Mouse (Mus musculus): ENCODE measurements around the gene Galk2. TPM values are rescaled to one million over a fixed set of nuclear protein-coding genes. Genes with fewer than 3 reads are reported as not detected.

Galk2 gene
- polyA plus RNA-seq, 1 experiment, result 20.5 TPM

DNA sequence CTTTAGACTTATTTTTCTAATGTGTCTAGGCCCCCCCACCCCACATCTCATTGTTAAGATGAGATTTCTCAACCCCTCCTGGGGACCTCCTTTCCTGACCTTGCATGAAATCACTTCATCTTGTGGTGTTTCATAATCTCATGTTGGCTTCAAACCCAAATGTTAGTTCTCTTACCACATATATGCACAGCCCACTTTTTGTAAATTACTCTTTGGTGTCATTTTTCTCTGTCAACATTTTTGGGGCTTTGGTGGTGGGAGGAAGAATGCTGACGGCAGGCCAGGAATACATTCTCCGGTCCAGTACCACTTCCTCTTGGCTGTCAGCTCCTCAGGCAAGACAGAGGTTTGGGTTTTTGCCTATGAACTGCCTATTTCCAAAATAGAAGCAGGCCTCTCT, 71.0 kb downstream of the Galk2 start:
- Histone ChIP-seq H3K4me3 (ENCODE audit: insufficient read depth, low read length) (no peak overlapping the region), H3K27ac (ENCODE audit: insufficient read depth, low read length) (no peak overlapping the region), H3K4me1 (ENCODE audit: control insufficient read depth, insufficient read depth, low read length) (no peaks in the 10 kb centered on the region)
- no peak for TF ChIP-seq CTCF (IDR thresholded peaks at IDR 0.05; ENCODE audit: extremely low read depth, insufficient read depth, low read length)
- TF ChIP-seq POLR2A (IDR thresholded peaks at IDR 0.05; ENCODE audit: extremely low read depth, insufficient read depth, low read length), result no peak

GRCm38 (mm10) chr2:125931193-125931592, 72.3 kb downstream of the Galk2 start:
- TF ChIP-seq CTCF (IDR thresholded peaks at IDR 0.05; ENCODE audit: extremely low read depth, insufficient read depth, low read length), result no peak
- TF ChIP-seq POLR2A (IDR thresholded peaks at IDR 0.05; ENCODE audit: extremely low read depth, insufficient read depth, low read length), result no peak
- Histone ChIP-seq H3K4me3 (ENCODE audit: insufficient read depth, low read length) (no peak overlapping the region), H3K27ac (ENCODE audit: insufficient read depth, low read length) (no peak overlapping the region), H3K4me1 (ENCODE audit: control insufficient read depth, insufficient read depth, low read length) (no peaks in the 10 kb centered on the region)

DNA sequence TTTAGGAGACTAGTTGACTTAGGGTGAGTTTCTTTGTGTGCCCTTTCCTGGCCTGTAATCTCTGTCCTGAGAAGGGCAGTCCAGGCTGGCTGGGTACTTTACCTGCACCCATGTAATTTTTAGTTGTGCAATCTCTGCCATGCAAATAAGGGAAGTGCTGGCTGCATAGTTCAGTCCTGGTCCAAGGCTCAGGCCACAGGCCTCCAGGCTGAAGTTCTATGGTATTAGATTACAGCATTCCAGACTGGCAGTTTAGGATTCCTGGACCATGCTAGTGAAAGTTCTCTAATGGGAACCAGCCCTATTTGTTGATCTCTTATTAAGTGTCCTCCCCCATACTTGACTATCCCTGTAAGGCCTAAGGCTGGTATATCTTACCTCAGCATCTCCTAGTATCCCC, 73.8 kb downstream of the Galk2 start:
- TF ChIP-seq CTCF (IDR thresholded peaks at IDR 0.05; ENCODE audit: extremely low read depth, insufficient read depth, low read length) (no peak), POLR2A (IDR thresholded peaks at IDR 0.05; ENCODE audit: extremely low read depth, insufficient read depth, low read length) (no peak)
- Histone ChIP-seq H3K4me3 (ENCODE audit: insufficient read depth, low read length) (no peak overlapping the region), H3K4me1 (ENCODE audit: control insufficient read depth, insufficient read depth, low read length) (no peaks in the 10 kb centered on the region), H3K27ac (ENCODE audit: insufficient read depth, low read length) (no peak overlapping the region)

DNA sequence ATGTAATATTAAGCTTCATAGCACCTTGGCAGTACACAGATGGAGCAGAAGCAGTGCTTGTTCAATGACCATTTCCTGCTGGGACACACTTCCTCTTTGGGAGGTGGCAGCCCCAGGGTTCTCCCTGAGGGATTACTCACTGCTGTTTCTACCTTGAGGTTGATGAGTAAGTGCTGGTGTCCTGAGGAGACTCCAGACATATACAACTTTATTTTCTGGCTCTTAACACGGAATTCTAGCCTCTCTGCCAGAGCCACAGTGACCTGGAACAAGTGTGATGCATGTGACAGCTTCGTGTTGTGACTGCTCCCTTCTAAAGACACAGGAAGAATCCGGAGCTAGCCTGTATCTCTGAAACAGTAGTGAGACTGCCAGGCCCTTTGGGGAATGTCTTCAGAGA, 75.1 kb downstream of the Galk2 start:
- no peak for TF ChIP-seq POLR2A (IDR thresholded peaks at IDR 0.05; ENCODE audit: extremely low read depth, insufficient read depth, low read length)
- TF ChIP-seq CTCF (IDR thresholded peaks at IDR 0.05; ENCODE audit: extremely low read depth, insufficient read depth, low read length), result no peak
- no peak overlapping the region for H3K4me3 ChIP-seq (ENCODE audit: insufficient read depth, low read length)
- H3K27ac ChIP-seq (ENCODE audit: insufficient read depth, low read length), result no peak overlapping the region
- H3K4me1 ChIP-seq (ENCODE audit: control insufficient read depth, insufficient read depth, low read length), result no peaks in the 10 kb centered on the region

GRCm38 (mm10) chr2:125936396-125936795, 77.5 kb downstream of the Galk2 start:
- no peak for TF ChIP-seq CTCF (IDR thresholded peaks at IDR 0.05; ENCODE audit: extremely low read depth, insufficient read depth, low read length)
- TF ChIP-seq POLR2A (IDR thresholded peaks at IDR 0.05; ENCODE audit: extremely low read depth, insufficient read depth, low read length), result no peak
- Histone ChIP-seq H3K27ac (ENCODE audit: insufficient read depth, low read length) (no peak overlapping the region), H3K4me3 (ENCODE audit: insufficient read depth, low read length) (no peak overlapping the region), H3K4me1 (ENCODE audit: control insufficient read depth, insufficient read depth, low read length) (0 out of 2 replicates have a peak, but pooled peaks cover 1% of the 10 kb centered on the region)

DNA sequence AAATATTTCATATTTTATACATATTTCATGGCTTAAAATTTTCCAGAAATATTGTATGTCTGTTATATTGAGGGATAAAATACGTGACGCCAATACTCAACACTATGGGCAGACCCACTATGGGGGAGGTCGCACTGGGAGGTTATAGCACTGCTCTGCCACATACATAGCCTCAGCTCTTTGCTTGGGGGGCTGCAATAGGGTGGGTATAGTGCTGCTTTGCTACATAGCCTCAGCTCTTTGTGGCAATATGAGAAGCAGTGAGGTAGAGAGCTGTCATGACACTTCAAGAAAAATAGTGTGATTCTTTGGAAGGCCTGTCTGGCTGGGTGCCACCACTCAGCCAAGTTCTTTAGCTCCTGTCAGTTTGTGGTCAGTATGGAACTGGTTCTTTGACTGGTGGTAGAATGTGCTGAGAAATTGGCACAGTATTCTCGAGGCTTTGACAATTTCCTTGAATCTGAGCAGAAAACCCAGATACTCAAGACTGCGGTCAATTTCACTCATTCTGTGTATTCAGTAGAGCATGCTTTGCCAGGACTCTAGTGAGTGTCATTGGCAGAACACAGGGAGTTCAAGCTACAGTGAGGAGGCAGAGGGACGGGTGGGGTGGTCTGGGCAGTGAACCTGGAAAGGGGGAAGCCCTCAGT, 80.2 kb downstream of the Galk2 start:
- no peak for TF ChIP-seq CTCF (IDR thresholded peaks at IDR 0.05; ENCODE audit: extremely low read depth, insufficient read depth, low read length)
- TF ChIP-seq POLR2A (IDR thresholded peaks at IDR 0.05; ENCODE audit: extremely low read depth, insufficient read depth, low read length), result no peak
- 0 out of 2 replicates have a peak, but pooled peaks cover 1% of the 10 kb centered on the region for H3K4me1 ChIP-seq (ENCODE audit: control insufficient read depth, insufficient read depth, low read length)

DNA sequence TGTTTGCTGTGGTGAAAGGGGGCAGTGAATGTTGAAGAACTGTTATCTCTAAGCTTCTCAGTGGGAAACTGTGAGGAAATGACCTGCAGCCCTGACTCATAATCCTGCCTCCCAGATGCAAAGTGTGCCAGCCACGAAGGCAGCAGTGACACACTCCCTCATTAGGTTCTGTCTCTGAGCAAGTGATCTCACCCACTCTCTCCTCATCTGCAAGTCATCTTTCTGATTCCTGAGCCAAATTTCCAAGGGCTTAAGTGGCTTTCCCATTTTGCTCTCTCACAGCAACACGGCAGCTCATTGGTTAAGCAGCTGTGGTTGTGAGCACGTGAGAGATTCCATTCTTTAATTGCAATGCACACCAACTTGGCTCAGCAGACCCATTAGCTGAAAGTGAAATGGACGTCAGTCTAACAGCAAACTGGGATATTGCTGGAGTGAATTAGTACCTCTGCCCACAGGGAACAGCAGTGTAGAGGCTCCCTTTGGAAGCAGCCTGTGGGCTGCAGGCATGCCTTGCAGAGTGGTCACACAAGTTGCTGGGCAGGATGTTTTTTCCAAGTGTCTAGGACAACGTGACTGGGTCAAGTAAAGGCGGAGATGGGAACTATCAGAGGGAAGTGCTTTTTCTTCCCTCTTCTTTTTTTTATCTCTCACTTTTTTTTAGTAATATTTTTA, 82.3 kb downstream of the Galk2 start:
- no peak overlapping the region for H3K4me3 ChIP-seq (ENCODE audit: insufficient read depth, low read length)
- no peak for TF ChIP-seq POLR2A (IDR thresholded peaks at IDR 0.05; ENCODE audit: extremely low read depth, insufficient read depth, low read length)
- TF ChIP-seq CTCF (IDR thresholded peaks at IDR 0.05; ENCODE audit: extremely low read depth, insufficient read depth, low read length), result no peak
- no peak overlapping the region for H3K27ac ChIP-seq (ENCODE audit: insufficient read depth, low read length)
- H3K4me1 ChIP-seq (ENCODE audit: control insufficient read depth, insufficient read depth, low read length), result 0 out of 2 replicates have a peak, but pooled peaks cover 1% of the 10 kb centered on the region

More for the DNA sequence above, 80.2 kb downstream of the Galk2 start:
- no peak overlapping the region for H3K4me3 ChIP-seq (ENCODE audit: insufficient read depth, low read length)
- no peak overlapping the region for H3K27ac ChIP-seq (ENCODE audit: insufficient read depth, low read length)

DNA sequence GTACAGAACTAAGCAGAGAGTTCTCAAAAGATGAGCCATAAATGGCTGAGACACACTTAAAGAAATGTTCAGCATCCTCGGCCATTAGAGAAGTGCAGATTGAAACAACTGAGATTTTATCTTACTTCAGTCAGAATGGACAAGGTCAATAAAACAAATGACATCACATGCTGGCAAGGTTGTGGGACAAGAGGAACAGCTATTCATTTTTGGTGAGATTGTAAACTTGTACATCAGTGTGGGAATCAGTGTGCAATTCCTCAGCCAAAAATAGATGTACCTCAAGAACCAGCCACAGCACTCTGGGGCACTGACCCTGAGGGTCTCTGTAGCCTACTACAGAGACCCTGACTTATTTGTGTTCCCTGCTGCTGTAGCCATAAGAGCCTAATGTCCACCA, 84.4 kb downstream of the Galk2 start:
- H3K27ac ChIP-seq (ENCODE audit: insufficient read depth, low read length), result no peak overlapping the region
- H3K4me3 ChIP-seq (ENCODE audit: insufficient read depth, low read length), result no peak overlapping the region
- TF ChIP-seq CTCF (IDR thresholded peaks at IDR 0.05; ENCODE audit: extremely low read depth, insufficient read depth, low read length) (no peak), POLR2A (IDR thresholded peaks at IDR 0.05; ENCODE audit: extremely low read depth, insufficient read depth, low read length) (no peak)
- 0 out of 2 replicates have a peak, but pooled peaks cover 1% of the 10 kb centered on the region for H3K4me1 ChIP-seq (ENCODE audit: control insufficient read depth, insufficient read depth, low read length)

- TF ChIP-seq CTCF (IDR thresholded peaks at IDR 0.05; ENCODE audit: extremely low read depth, insufficient read depth, low read length) (no peak), POLR2A (IDR thresholded peaks at IDR 0.05; ENCODE audit: extremely low read depth, insufficient read depth, low read length) (no peak)
Measured at GRCm38 (mm10) chr2:125948195-125948594, 89.3 kb downstream of the Galk2 start.

DNA sequence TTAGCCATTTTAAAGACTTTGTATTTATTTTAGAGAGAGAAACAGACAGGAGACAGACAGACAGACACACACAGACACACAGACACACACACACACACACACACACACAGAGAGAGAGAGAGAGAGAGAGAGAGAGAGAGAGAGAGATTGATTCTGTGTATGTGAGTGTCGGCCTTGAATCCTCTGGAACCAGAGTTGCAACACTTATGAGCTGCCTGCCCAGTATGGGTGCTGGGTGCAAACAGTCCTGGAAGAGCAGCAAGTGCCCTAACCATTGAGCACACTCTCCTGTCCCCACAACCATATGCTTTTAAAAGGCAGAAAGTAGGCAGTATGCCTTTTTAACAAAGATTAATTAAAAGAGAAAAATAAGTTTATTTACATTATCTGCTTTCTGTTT, 109.9 kb downstream of the Galk2 start:
- no peak for TF ChIP-seq CTCF (IDR thresholded peaks at IDR 0.05; ENCODE audit: extremely low read depth, insufficient read depth, low read length)
- TF ChIP-seq POLR2A (IDR thresholded peaks at IDR 0.05; ENCODE audit: extremely low read depth, insufficient read depth, low read length), result no peak
- H3K4me1 ChIP-seq (ENCODE audit: control insufficient read depth, insufficient read depth, low read length), result no peaks in the 10 kb centered on the region
- no peak overlapping the region for H3K4me3 ChIP-seq (ENCODE audit: insufficient read depth, low read length)
- H3K27ac ChIP-seq (ENCODE audit: insufficient read depth, low read length), result no peak overlapping the region

More at GRCm38 (mm10) chr2:125948195-125948594, 89.3 kb downstream of the Galk2 start:
- H3K4me3 ChIP-seq (ENCODE audit: insufficient read depth, low read length), result no peak overlapping the region
- H3K27ac ChIP-seq (ENCODE audit: insufficient read depth, low read length), result no peak overlapping the region
- no peaks in the 10 kb centered on the region for H3K4me1 ChIP-seq (ENCODE audit: control insufficient read depth, insufficient read depth, low read length)

Measured in cortical plate, adult 2 months (tissue).